Mouse (Mus musculus) kidney, adult 2 months (tissue): ENCODE measurements around the gene Pogz.
"Not testable (repeated sequence)": the region's sequence is repeated elsewhere in the genome, so short reads cannot be mapped to it uniquely, and the experiment has no call there.

Experiments
- CTCF ChIP-seq: fragments of 200-500 bp; conservative IDR thresholded peaks from 2 replicates; pipeline ENCODE4 v1.5.1; 2011; ENCODE audit warnings: low read depth, mild to moderate bottlenecking, control low read depth, low read length, moderate library complexity, mixed read lengths; ENCODE audit not compliant: insufficient read depth, insufficient read length
- POLR2A ChIP-seq: fragments of 200-500 bp; IDR thresholded peaks from one replicate; pipeline ENCODE4 v1.6.1; 2011; ENCODE audit warnings: low read depth, low read length, control low read depth

DNA sequence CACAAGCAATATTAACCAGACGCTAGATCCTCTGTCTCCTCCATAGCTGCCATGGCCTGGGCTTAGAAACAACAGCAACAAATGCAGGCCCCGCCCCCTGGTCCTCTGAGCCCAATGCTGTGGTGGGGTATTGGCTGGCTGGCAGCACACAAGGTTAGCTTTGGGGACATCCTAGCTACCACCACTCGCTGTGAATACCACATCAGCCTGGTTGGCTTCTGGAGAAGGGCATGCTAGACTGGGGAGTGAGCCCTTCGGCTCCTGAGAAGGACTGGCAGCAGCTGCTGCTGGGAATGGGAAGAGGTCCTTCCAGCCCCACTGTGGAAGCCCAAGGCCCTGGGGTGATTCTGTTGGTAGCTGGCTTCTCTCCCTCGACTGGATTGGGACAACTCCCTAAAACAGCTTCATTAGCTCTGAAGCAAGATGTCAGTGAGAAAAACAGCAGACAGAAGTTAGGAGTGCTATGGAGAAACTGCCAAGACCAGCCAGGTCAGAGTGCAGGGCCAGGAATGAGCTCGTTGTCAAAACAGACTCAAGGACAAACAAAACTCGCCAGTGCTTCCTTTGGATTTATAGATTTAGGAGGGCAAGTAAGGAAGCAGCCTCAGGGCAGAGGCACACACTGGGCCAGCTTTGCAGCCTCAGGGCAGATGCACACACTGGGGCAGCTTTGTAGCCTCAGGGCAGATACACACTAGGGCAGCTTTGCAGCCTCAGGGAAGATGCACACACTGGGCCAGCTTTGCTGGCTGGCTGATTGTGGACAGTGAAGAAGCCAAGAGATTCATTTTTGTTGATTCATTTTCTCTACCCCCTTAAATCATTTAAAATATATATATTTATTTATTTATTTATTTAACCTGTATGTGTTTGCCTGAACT lies 93.3 kb downstream of the Pogz start:
- not testable (repeated sequence) for TF ChIP-seq POLR2A, CTCF
